Mouse (Mus musculus): ENCODE results near the gene Acsm4. TPM values are rescaled to one million over a fixed set of nuclear protein-coding genes. Genes with fewer than 3 reads are reported as not detected.

Gene Acsm4
- polyA plus RNA-seq, 1 experiment from 2014 or later: not detected

Other genes with a start within 250 kb of the Acsm4 start
- gene Gp2, start 230.7 kb upstream of the Acsm4 start, polyA plus RNA-seq (2014; fragmentation: Nextera tagmentation; extraction: Ambion mirVana): not detected in 2 replicates
- gene Umod, start 210.7 kb upstream of the Acsm4 start, polyA plus RNA-seq (2014; fragmentation: Nextera tagmentation; extraction: Ambion mirVana): not detected in 2 replicates
- not detected in 2 replicates for gene Acsm5, start 170.6 kb upstream of the Acsm4 start, polyA plus RNA-seq (2014; fragmentation: Nextera tagmentation; extraction: Ambion mirVana)
- not detected in 2 replicates for gene Pdilt, start 166.5 kb upstream of the Acsm4 start, polyA plus RNA-seq (2014; fragmentation: Nextera tagmentation; extraction: Ambion mirVana)
- gene Acsm2, start 135.7 kb upstream of the Acsm4 start, polyA plus RNA-seq (2014; fragmentation: Nextera tagmentation; extraction: Ambion mirVana): not detected in 2 replicates
- gene Acsm1, start 83.0 kb upstream of the Acsm4 start, polyA plus RNA-seq (2014; fragmentation: Nextera tagmentation; extraction: Ambion mirVana): not detected in 2 replicates
- 84.4 and 90.9 TPM in 2 replicates for gene Thumpd1, start 30.8 kb downstream of the Acsm4 start, polyA plus RNA-seq (2014; fragmentation: Nextera tagmentation; extraction: Ambion mirVana)
- gene Acsm3, start 70.9 kb downstream of the Acsm4 start, polyA plus RNA-seq (2014; fragmentation: Nextera tagmentation; extraction: Ambion mirVana): 4.9 and 7.1 TPM in 2 replicates
- gene Rexo5, start 104.0 kb downstream of the Acsm4 start, polyA plus RNA-seq (2014; fragmentation: Nextera tagmentation; extraction: Ambion mirVana): 21.0 and 25.2 TPM in 2 replicates
- 24.2 and 27.1 TPM in 2 replicates for gene Eri2, start 104.0 kb downstream of the Acsm4 start, polyA plus RNA-seq (2014; fragmentation: Nextera tagmentation; extraction: Ambion mirVana)
- 8.0 and 8.5 TPM in 2 replicates for gene Lyrm1, start 205.8 kb downstream of the Acsm4 start, polyA plus RNA-seq (2014; fragmentation: Nextera tagmentation; extraction: Ambion mirVana)
- 5.7 and 6.2 TPM in 2 replicates for gene Dcun1d3, start 206.3 kb downstream of the Acsm4 start, polyA plus RNA-seq (2014; fragmentation: Nextera tagmentation; extraction: Ambion mirVana)

Data from intestine, embryonic 14.5 days (tissue).